Mouse (Mus musculus) heart, adult 9 months (tissue): ENCODE results near the gene Rps18.

ENCODE experiments used
- DNase-seq, 2 experiments: peaks; one replicate each; pipeline ENCODE4 v3.0.0; 2022; ENCODE audit warnings: low spot score in 2 of 2

The Rps18 gene

DNA sequence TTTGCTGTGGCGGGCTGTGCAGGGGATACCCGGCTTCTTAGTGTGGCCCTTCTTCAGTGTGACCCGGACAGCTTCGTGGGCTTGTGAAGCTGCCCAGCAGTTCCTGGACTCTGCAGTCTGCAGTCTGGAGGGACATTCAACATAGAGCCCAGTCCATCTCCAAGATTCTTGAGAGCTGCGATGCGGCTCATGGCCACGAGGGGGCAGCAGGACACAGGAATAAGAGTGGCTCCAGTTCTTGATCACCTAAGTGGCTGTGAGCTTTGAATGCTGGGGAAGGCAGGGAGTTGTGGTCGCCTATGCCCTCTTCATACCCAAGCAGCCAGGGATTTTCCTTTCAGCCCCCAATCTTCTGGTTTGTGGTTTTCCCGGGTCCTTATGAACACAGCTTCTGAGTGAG, 12.7 kb upstream of the Rps18 start:
- peak; percentile 58 to 73 for DNase-seq

DNA sequence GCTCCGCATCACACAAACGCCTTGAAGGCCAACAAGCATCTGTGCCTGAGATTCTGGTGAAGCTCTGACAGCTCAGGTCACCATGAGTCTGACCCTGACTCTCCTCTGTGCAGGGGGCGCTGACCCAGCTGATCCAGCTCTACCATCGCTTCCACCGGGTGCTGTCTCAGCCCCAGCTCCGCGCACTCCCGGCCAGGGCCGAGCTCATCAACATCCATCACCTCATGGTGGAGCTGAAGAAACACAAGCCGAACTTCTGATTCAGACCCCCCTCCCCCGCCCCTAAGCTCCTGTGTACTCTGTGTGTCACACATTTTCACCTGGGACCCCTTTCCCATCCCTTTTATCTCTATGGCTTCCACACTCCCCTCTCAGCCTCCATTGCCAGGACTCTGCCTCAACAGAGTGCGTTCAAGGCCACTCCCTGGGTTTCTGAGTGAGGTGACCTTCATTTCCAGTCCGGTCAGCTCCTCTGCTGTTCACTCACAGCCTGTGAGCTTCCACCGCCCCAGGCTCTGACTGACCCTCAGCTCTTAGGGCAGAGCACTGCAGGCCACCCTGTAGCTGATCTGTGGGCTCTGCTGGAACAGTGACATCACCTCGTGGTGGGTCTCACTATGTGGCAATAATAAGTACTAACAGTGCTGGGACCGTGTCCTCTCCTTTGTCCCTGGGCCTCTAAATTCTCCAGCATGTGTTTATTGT, 10.2 kb upstream of the Rps18 start:
- DNase-seq: no peak

DNA sequence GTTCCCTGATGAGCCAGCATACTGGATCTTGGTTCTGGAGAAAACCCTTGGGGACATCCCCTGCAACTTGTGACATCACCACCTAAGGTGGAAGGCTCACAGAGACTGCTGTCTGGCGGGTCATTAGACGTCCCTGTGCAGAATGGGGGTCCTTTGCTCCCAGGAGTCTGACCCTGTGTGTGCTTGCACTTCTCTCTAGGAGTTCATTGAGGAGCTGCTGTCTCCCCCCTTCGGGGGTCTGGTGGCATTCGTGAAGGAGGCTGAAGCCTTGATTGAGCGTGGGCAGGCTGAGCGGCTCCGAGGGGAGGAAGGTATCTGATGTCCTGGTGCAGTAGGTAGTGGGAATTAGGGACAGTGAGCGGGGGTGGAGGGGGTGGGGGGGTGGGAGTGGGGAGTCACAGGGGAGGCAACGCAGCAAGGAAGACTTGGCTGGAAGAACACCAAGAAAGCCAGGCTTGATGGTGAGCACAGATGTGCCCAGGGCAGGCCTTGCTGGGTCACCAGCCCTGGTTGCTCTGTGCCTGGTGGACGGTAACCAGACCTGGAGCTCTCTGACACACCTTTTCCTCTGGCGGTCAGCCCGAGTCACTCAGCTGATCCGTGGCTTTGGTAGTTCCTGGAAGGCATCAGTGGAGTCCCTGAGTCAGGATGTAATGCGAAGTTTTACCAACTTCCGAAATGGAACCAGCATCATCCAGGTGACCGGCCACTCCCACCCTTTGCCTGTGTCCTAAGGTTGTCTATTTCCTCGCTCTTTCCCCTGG, 9.5 kb upstream of the Rps18 start:
- DNase-seq: no peak

DNA sequence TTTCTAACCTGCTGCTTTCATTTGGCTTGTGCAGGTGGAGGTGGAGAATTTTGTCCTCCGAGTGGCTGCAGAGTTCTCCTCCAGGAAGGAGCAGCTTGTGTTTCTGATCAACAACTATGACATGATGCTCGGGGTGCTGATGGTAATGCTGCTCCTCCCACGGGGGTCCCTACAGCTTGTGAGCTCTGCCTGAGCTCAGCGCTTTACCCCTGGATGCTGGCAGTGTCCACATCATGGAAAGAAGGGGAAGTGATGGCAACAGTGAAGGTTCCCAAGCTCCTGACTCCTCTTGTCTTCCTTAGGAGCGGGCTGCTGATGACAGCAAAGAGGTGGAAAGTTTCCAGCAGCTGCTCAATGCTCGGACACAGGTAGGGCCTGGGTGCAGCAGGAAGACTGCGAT, 7.1 kb upstream of the Rps18 start:
- no peak for DNase-seq

DNA sequence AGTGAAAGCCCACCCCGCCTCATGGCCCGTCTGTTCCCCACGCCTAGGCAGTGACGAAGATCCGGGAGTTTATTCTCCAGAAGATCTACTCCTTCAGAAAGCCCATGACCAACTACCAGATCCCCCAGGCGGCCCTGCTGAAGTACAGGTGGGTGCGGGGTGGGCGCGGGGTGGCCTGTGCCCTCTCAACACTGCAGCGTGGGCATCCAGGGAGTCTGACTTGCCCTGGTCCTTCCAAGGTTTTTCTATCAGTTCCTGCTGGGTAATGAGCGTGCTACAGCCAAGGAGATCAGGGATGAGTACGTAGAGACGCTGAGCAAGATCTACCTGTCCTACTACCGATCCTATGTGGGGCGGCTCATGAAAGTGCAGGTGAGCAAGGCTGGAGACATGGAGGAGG, 4.1 kb upstream of the Rps18 start:
- DNase-seq: no peak

DNA sequence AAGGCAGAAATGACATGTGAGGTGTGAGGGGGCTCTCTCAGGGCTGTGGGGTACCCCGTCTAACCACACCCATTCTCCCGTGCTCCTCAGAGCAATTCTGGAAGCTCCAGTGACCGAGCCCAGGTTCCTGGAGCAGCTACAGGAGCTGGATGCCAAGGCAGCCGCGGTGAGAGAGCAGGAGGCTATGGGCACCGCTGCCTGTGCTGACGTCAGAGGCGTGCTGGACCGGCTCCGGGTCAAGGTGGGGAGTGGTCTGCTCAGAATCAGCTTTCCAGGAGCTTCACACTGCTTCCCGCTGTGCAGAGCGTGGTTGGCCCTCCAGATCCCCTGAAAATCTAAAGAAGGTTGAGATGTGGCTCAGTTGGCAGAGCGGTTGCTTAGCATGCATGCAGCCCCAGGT, 3.3 kb upstream of the Rps18 start:
- DNase-seq: no peak

DNA sequence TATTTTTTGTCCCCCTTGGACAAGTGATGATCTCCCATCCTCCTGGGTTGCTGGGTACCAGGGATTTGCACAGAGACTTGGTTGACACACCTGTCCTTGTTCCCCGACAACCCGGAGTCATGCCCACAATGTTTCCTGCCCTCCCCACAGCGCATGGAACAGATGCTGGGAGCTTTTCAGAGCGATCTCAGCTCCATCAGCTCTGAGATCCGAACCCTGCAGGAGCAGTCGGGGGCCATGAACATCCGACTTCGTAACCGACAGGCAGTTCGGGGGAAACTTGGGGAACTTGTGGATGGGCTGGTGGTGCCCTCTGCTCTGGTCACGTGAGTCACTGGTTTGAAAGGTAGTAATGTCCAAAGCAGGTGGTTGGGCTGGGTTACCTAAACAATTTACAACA, 2.6 kb upstream of the Rps18 start:
- no peak for DNase-seq

DNA sequence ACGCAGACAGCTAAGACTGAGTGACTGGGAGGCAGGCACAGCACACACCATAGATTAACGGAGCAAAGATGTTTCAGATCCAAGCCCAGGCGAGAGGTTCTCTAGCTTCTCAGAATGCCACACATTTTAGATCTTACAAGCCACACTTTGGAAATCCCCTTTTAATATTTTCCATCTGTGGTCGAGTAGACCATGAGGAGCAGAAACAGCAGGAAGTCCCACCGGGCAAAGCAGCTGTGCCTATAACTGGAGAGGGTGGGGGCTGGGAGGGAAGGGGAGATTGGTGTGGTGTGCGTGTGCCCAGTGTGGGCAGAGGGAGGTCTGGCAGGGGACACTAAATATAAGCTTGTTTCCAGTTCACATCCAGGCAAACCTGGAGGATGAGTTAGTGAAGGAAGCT, 1.7 kb upstream of the Rps18 start:
- DNase-seq: no peak

DNA sequence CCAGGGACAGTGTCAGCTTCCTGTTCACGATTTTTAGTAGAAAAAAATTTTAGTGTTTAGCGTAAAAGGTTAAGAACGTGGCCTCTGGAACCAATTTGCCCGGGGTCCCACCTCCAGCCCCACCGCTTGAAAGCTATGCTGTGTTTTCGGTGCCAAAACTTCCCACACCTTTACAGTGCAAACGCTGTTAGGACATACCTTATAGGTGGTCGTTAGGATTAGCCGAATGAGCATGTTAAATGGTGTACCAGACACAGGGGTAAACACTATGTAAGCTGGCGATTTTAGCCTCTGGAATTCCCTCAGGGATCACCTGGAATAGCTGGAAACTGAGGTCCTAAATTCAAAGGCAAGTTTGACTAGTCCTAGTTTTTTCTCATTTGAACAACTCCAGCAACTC, 535 bp upstream of the Rps18 start:
- no peak for DNase-seq

DNA sequence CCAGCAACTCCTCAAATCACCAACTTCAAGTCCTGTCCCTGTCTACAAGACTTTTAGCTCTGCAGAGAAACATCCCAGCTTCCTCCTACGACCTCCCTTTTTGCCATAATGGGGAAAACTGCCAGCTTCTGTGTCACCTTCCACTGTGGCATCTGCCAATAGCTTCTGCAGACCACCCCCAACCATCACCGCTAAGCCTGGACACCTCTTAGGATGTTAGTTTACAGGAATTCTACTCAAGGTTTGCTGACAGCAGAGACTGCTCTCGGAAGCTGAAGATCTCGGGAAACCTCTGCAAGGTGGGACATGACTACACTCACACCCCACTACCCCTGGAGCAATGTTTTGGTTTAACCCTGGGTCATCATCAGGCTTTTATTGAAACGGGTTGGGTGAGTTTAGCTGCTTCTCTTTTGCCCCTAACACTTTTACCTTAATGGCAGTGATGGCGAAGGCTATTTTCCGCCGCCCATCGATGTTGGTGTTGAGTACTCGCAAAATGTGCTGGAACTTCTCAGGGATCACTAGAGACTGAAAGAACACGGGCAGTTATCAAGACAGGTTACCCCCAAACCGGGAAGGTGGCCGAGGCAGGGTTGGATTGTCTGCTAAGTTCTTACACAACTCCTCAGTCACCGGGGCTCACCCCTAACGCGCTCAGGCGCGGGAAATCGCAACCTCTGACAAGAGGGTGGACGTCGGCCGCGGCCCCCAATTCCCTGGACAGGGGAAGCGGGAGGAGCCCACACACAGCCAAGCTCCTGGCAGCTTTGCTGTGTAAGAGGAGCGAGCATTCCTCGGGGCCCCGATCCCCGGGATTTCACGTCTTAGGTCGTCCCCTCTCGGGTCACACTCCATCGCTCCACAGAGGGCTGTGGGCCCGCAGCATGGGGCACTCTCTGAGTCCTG, 901 bp downstream of the Rps18 start:
- no peak for DNase-seq

DNA sequence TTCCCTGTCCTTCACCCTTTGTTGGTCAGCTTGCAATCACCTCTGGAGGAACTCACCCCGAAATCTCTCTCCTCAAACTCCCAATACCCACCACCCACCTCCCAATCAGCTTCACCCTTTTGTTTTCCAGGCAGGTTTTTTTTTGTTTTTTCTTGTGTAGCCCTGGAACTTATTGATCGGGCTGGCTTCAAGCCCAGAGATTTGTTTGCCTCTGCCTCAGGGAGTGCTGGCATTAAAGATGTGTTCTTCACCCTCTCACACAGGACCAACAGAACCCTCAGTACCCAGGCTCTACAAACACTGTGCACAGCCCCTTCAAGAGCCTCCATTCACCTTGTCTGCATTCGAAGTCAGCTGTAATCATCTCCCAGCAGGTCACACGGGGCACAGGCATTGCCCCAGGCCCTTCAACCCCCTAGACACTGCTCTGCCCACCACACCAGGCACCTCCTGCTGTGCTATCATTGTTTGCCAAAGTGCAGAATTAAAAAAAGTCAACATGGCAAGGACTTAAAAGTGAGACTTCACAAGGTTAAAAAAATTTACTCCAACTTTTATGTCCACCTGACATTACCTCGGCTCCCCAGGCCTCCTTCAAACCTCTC, 1.7 kb downstream of the Rps18 start:
- no peak for DNase-seq

DNA sequence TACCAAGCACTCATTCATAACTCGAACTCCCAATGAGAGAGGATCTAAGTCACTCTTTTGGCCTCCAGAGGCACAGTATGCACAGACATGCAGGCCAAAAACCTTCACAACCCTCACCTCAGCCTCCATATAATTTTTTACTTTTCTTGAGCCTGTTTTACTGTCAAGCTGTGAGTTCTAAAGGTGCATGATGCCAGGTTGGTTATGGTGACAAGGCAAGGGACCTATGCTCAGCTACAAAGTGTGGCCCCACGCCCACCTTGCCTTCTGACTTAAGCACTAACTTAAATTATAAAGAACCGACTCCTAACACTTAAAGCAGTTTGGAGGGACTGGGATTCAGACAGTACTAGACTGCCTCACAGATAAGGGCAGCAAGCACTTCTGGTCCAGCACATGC, 2.5 kb downstream of the Rps18 start:
- no peak for DNase-seq

DNA sequence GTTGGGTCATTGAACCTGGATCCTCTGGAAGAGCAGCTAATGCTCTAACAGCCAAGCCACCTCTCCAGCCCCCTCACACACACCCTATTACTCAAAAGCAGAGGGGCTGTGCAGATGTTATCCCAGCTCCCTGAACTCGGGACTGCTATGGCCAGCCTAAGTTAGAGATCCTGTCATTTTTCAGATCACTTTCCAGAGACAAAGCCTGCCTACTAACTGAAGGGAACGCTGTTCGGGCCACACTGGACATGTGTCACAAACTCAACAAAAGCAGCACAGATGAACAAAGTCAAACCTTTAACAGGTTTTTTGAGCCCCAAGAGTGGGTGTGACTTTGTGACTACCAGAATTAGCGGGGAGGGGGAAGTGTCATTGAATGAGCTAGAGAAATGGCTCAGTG, 2.9 kb downstream of the Rps18 start:
- no peak for DNase-seq

DNA sequence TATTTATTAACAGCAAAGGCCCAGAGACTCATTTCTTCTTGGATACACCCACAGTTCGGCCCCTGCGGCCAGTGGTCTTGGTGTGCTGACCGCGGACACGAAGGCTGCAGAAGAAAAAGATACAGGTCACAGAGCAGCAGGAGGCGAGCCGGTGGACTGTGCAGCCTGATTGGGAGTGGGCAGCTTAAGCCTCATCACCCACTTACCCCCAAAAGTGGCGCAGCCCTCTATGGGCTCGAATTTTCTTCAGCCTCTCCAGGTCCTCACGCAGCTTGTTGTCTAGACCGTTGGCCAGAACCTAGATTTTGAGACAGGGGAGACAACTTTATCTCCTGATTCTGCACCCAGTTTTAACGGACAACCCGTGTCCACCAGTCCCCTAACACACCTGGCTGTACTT, 3.8 kb downstream of the Rps18 start:
- DNase-seq: peak in 1 of 2 experiments; percentile 3

DNA sequence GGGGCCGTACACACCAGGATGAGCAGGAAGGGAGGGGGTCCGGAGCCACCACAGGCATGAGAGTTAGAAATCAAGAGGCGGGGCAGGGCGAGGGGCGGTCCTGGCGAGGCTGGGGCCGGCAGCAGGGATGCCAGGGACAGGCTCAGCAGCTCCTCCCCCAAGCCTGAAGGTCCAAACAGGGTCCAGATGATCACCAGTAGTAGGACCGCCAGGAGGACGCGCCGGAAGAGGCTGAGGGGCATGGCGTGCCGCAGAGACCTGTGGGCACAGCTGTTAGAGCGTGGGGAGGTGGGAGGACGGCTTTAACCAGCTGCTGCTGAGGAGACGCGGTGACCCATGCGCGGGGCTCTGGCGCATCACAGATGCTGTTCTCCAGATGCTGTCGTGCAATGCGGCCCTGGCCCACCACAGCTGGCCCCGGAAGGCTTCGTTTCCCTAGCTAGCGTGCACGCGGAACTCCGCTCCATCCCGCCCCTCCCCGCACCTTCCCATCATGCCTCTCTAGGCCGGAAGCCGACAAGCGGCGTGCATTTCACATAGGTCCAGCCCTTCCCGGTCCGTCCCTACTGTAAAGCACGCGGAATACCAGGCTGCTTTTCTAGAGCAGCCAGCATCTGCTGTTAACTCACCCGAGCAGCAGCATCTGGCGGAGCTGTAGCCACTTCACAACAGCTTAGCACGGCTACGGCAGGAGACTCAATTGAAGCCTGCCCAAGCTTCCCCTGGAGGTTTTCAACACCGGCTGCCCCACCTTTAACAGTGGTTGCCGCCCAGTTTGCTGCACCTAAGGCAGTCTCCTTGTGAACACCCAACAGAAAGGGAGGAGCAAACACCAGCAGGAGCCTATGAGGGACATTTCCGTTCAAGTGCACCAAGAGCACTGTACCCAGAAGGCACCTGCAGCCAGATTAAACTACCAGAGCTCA, 4.5 kb downstream of the Rps18 start, which contains the start of gene B3galt4:
Gene B3galt4 (minus strand): TSS at position 468 of the 926 bp plus-strand sequence.
- peak; percentile 69 to 71 for DNase-seq

DNA sequence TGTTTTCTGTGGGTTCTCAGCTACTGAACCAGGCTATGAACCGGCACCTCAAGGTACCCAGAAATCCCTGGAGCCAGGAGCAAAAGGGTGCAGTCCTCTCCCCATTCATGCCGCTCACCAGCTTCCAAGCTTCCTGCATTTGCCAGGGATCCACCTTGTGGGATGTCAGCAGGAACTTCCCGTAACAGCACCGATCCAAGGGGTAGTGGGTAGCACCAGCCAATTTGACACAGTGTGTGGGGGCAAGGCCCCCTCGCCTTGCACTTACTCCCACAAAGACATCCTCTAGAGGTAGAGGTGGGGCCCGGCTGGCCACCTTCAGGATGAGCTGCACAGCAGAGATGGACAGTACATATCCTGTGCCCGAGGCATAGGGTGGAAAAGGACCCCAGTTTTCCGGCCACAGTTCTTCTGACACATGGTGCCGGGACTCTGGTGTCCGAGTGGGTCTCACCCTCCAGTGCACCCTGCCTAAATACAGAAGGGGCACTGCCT, 5.6 kb downstream of the Rps18 start:
- DNase-seq: peak in 1 of 2 experiments; percentile 4

DNA sequence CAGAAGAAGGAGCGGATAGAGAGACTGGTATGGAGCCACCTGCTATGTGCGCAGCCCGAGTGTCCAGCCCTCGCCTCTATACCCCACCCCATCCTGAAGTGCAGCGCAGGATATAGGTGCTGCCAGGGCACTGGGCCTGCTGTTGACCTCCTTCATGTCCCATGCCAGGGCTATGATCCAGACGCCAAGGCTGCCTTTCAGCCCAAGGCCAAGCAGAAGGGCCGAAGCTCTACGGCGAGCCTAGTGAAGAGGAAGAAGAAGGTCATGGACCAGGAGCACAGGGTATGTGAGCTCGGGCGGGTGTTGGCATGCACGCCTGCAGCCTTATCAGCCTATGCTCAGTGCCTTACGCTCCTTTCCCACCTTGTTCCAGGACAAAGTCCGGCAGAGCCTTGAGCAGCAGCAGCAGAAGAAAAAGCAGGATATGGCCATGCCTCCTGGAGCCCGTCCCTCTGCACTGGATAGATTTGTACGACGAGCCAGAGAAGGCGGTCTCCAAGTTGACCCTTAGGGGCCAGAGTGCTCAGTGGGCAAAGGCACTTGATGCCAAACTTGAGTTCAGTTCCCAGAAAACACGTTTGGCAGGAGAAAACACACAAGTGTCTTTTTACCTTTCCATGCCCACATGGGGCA, 6.8 kb downstream of the Rps18 start:
- DNase-seq: no peak

DNA sequence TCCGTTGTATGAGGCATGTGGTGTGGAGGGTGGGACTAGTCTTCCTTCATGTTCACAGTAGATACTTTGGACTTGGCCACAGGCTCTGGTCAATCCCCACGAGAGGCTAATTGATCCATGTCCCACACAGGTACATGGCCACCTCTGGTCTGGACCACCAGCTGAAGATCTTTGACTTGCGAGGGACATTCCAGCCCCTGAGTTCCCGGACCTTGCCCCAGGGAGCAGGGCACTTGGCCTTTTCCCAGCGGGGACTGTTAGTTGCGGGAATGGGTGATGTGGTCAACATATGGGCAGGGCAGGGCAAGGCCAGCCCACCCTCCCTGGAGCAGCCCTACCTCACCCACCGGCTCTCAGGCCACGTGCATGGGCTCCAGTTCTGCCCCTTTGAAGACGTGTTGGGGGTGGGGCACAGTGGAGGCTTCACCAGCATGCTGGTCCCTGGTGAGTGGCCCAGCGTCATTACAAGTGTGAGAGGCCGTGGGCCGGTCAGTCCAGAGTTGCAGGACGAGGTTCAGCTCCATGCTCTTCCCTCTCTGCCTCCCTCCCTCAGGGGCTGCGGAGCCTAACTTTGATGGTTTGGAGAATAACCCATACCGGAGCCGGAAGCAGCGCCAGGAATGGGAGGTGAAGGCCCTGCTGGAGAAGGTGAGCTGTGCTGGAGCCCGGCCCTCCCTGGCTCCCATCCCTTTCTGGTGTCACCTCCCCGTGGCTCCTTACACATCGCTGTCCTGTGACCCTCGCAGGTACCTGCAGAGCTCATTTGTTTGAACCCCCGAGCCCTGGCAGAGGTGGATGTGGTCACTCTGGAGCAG, 7.5 kb downstream of the Rps18 start:
- DNase-seq: no peak

DNA sequence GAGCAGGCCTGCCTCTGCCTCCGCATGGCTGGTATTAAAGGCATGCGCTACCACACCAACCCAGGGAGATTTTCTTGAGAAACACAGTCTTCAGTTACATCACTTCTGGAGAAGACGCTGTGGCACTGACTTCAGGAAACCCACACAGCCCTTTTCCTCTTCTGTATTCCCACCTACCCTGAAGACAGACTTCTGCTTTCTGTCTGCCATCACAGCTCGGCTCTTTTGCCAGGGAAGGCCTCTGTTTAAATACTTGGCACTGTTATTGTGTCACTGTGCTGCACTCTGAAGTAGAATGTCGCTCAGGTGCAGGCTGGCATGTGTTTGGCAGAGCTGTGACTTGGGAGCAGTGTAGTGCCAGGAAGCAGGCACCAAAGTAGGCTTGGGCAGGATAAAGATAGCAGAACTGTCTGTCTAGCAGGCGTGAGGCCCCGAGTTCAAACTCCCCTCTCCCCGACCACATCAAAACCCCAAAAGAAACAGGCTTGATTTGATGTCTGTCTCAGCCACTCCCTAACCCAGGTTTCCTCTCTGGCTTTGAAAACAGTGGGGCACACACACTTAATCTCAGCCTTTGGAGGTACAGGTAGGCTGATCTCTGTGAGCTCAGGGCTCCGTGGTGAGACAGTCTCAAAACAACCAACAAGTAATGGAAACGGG, 8.2 kb downstream of the Rps18 start:
- no peak for DNase-seq
